Mouse (Mus musculus): ENCODE data around the gene Sco2. TPM values are rescaled to one million over a fixed set of nuclear protein-coding genes. Genes with fewer than 3 reads are reported as not detected.

The Sco2 gene
- polyA plus RNA-seq, 1 experiment from 2014 or later = 6.7 TPM

Other genes with a start within 250 kb of the Sco2 start
- gene Hdac10, start 245.1 kb downstream of the Sco2 start, polyA plus RNA-seq (2015; fragmentation: Nextera tagmentation; extraction: Ambion mirVana) = 20.9 and 23.3 TPM in 2 replicates
- gene Mapk12, start 233.1 kb downstream of the Sco2 start, polyA plus RNA-seq (2015; fragmentation: Nextera tagmentation; extraction: Ambion mirVana) = 3.8 and 4.7 TPM in 2 replicates
- 5.9 and 6.4 TPM in 2 replicates for gene Mapk11, start 224.2 kb downstream of the Sco2 start, polyA plus RNA-seq (2015; fragmentation: Nextera tagmentation; extraction: Ambion mirVana)
- 128 and 129 TPM in 2 replicates for gene Plxnb2, start 193.1 kb downstream of the Sco2 start, polyA plus RNA-seq (2015; fragmentation: Nextera tagmentation; extraction: Ambion mirVana)
- 12.5 and 14.9 TPM in 2 replicates for gene Dennd6b, start 177.3 kb downstream of the Sco2 start, polyA plus RNA-seq (2015; fragmentation: Nextera tagmentation; extraction: Ambion mirVana)
- 25.4 and 28.5 TPM in 2 replicates for gene Ppp6r2, start 162.3 kb downstream of the Sco2 start, polyA plus RNA-seq (2015; fragmentation: Nextera tagmentation; extraction: Ambion mirVana)
- gene Sbf1, start 58.5 kb downstream of the Sco2 start, polyA plus RNA-seq (2015; fragmentation: Nextera tagmentation; extraction: Ambion mirVana) = 45.3 and 45.9 TPM in 2 replicates
- 0.76 and 1.1 TPM in 2 replicates for gene Adm2, start 51.1 kb downstream of the Sco2 start, polyA plus RNA-seq (2015; fragmentation: Nextera tagmentation; extraction: Ambion mirVana)
- gene Miox, start 39.4 kb downstream of the Sco2 start, polyA plus RNA-seq (2015; fragmentation: Nextera tagmentation; extraction: Ambion mirVana) = 0.53 and 0.71 TPM in 2 replicates
- 57.3 and 62.3 TPM in 2 replicates for gene Lmf2, start 18.2 kb downstream of the Sco2 start, polyA plus RNA-seq (2015; fragmentation: Nextera tagmentation; extraction: Ambion mirVana)
- gene Ncaph2, start 18.1 kb downstream of the Sco2 start, polyA plus RNA-seq (2015; fragmentation: Nextera tagmentation; extraction: Ambion mirVana) = 127 and 141 TPM in 2 replicates
- gene Tymp, start 3.2 kb upstream of the Sco2 start, polyA plus RNA-seq (2015; fragmentation: Nextera tagmentation; extraction: Ambion mirVana) = 1.3 and 1.5 TPM in 2 replicates
- gene Odf3b, start 5.4 kb upstream of the Sco2 start, polyA plus RNA-seq (2015; fragmentation: Nextera tagmentation; extraction: Ambion mirVana) = 0.48 and 0.84 TPM in 2 replicates
- gene Klhdc7b, start 11.1 kb upstream of the Sco2 start, polyA plus RNA-seq (2015; fragmentation: Nextera tagmentation; extraction: Ambion mirVana) = not detected in 2 replicates
- not detected in 2 replicates for gene Syce3, start 36.7 kb upstream of the Sco2 start, polyA plus RNA-seq (2015; fragmentation: Nextera tagmentation; extraction: Ambion mirVana)
- gene Cpt1b, start 52.0 kb upstream of the Sco2 start, polyA plus RNA-seq (2015; fragmentation: Nextera tagmentation; extraction: Ambion mirVana) = 0.63 and 0.66 TPM in 2 replicates
- 3.6 and 4.2 TPM in 2 replicates for gene C730034F03Rik, start 55.7 kb upstream of the Sco2 start, polyA plus RNA-seq (2015; fragmentation: Nextera tagmentation; extraction: Ambion mirVana)
- gene Gm44502, start 55.9 kb upstream of the Sco2 start, polyA plus RNA-seq (2015; fragmentation: Nextera tagmentation; extraction: Ambion mirVana) = not detected in 2 replicates
- gene Chkb, start 56.1 kb upstream of the Sco2 start, polyA plus RNA-seq (2015; fragmentation: Nextera tagmentation; extraction: Ambion mirVana) = 51.3 and 55.5 TPM in 2 replicates
- gene Mapk8ip2, start 80.1 kb upstream of the Sco2 start, polyA plus RNA-seq (2015; fragmentation: Nextera tagmentation; extraction: Ambion mirVana) = 3.7 and 3.8 TPM in 2 replicates
- gene Arsa, start 103.6 kb upstream of the Sco2 start, polyA plus RNA-seq (2015; fragmentation: Nextera tagmentation; extraction: Ambion mirVana) = 18.8 TPM in 2 replicates
- gene Shank3, start 125.8 kb upstream of the Sco2 start, polyA plus RNA-seq (2015; fragmentation: Nextera tagmentation; extraction: Ambion mirVana) = 1.7 and 1.9 TPM in 2 replicates
- 0.14 and 0.23 TPM in 2 replicates for gene Acr, start 194.5 kb upstream of the Sco2 start, polyA plus RNA-seq (2015; fragmentation: Nextera tagmentation; extraction: Ambion mirVana)
- gene Rabl2, start 218.1 kb upstream of the Sco2 start, polyA plus RNA-seq (2015; fragmentation: Nextera tagmentation; extraction: Ambion mirVana) = 34.6 and 37.6 TPM in 2 replicates